Mouse (Mus musculus): ENCODE measurements around the gene Tmem9. TPM values are rescaled to one million over a fixed set of nuclear protein-coding genes. Genes with fewer than 3 reads are reported as not detected.

The Tmem9 gene
- 10 to 100 TPM; 34.1 to 44.0 TPM for polyA plus RNA-seq (2017; shearing (Covaris generic))

GRCm38 (mm10) chr1:136007211-136008158, at the start of gene Tmem9:
TSS of gene Tmem9 (plus strand) at chr1:136008150.

DNA sequence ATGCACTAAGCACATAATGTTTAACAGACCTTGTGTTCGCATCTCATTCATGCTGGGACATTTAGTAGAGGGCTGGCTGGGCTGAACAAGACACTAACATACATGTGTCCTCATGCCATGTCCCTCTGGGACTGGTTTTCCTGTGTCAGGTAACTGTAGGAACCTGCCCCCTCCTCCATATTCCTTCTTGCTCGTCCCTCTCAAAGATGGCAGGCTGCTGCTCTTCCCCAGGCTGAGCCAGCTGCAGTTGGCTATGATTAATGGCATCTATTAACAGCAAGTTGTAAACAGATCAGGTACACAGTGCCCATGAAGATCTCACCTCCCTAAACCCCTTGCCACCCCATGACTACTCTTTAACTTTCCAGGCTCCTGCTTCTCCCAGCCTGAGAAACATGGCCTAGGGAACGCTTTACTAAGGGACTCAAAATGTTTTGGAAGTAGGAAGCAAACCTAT, 1.6 kb upstream of the Tmem9 start, which contains the start of gene Igfn1:
Gene Igfn1 (minus strand): TSS at position 51 of the 457 bp plus-strand sequence.

GRCm38 (mm10) chr1:136050312-136051012, 42.5 kb downstream of the Tmem9 start, which contains the start of gene Ascl5:
TSS of gene Ascl5 (plus strand) at chr1:136050804.

GRCm38 (mm10) chr1:136052547-136052946, 44.6 kb downstream of the Tmem9 start, which contains the start of gene Cacna1s:
TSS of gene Cacna1s (plus strand) at chr1:136052750.

Other genes starting within 250 kb of the Tmem9 start
- 1 to 10 TPM; 5.7 to 5.9 TPM for gene Phlda3, start 242.0 kb upstream of the Tmem9 start, polyA plus RNA-seq (2017; shearing (Covaris generic))
- under 1 TPM; 0.39 to 0.42 TPM for gene Tnni1, start 228.7 kb upstream of the Tmem9 start, polyA plus RNA-seq (2017; shearing (Covaris generic))
- 10 to 100 TPM; 25.5 to 26.0 TPM for gene Lad1, start 189.6 kb upstream of the Tmem9 start, polyA plus RNA-seq (2017; shearing (Covaris generic))
- 1 to 10 TPM in 1 of 2 experiments, under 1 TPM in 1; 0.28 to 1.2 TPM for gene Tnnt2, start 171.8 kb upstream of the Tmem9 start, polyA plus RNA-seq (2017; shearing (Covaris generic))
- under 1 TPM; 0.07 TPM for gene Pkp1, start 88.9 kb upstream of the Tmem9 start, polyA plus RNA-seq (2017; shearing (Covaris generic))
- gene Igfn1, start 1.8 kb upstream of the Tmem9 start, polyA plus RNA-seq (2017; shearing (Covaris generic)), result under 1 TPM in 1 of 2 experiments, not detected in 1; 0.11 TPM
- gene Ascl5, start 42.7 kb downstream of the Tmem9 start, polyA plus RNA-seq (2017; shearing (Covaris generic)), result not detected
- 1 to 10 TPM in 1 of 2 experiments, under 1 TPM in 1; 0.54 to 4.3 TPM for gene Cacna1s, start 44.6 kb downstream of the Tmem9 start, polyA plus RNA-seq (2017; shearing (Covaris generic))
- gene Kif21b, start 123.2 kb downstream of the Tmem9 start, polyA plus RNA-seq (2017; shearing (Covaris generic)), result 10 to 100 TPM; 51.3 to 57.6 TPM
- gene Mroh3, start 204.7 kb downstream of the Tmem9 start, polyA plus RNA-seq (2017; shearing (Covaris generic)), result not detected
- under 1 TPM in 1 of 2 experiments, not detected in 1; 0.33 TPM for gene Inava, start 226.1 kb downstream of the Tmem9 start, polyA plus RNA-seq (2017; shearing (Covaris generic))

All from activated CD4-positive, CD25-positive, alpha-beta regulatory T cell (primary cell).